Mouse (Mus musculus) liver, embryonic 16.5 days (tissue): ENCODE data around the gene Fbxl7. TPM values are rescaled to one million over a fixed set of nuclear protein-coding genes. Genes with fewer than 3 reads are reported as not detected.

Source experiments
- ATAC-seq: fragments of 200-750 bp; cut with Nextera tagmentation; 2 replicates; pipeline ENCODE4 v1.8.0; 2017; ENCODE audit warnings: low read depth, mild to moderate bottlenecking, moderate number of reproducible peaks, moderate library complexity
- H3K27ac ChIP-seq: fragments of 300-500 bp; sonication (generic); 2 replicates; pipeline ENCODE4 v1.5.1; 2014; ENCODE audit warnings: mild to moderate bottlenecking, low read length
- H3K27me3 ChIP-seq: fragments of 300-500 bp; sonication (generic); 2 replicates; pipeline ENCODE4 v1.6.1; 2014; ENCODE audit warnings: low read depth, low read length, mixed read lengths; ENCODE audit not compliant: control insufficient read depth, insufficient read depth
- H3K36me3 ChIP-seq: fragments of 300-500 bp; sonication (generic); 2 replicates; pipeline ENCODE4 v1.6.1; 2014; ENCODE audit warnings: mild to moderate bottlenecking; ENCODE audit not compliant: control insufficient read depth, insufficient read depth
- H3K4me1 ChIP-seq: fragments of 300-500 bp; sonication (generic); 2 replicates; pipeline ENCODE4 v1.6.1; 2014; ENCODE audit warnings: low read depth, low read length, mixed read lengths; ENCODE audit not compliant: control insufficient read depth
- H3K4me2 ChIP-seq: fragments of 300-500 bp; sonication (generic); 2 replicates; pipeline ENCODE4 v1.6.1; 2014; ENCODE audit warnings: low read depth, low read length, mixed read lengths
- H3K4me3 ChIP-seq: fragments of 300-500 bp; sonication (generic); 2 replicates; pipeline ENCODE4 v1.5.1; 2014; ENCODE audit warnings: low read depth, mild to moderate bottlenecking, low read length
- H3K9ac ChIP-seq: fragments of 300-500 bp; sonication (generic); 2 replicates; pipeline ENCODE4 v1.6.1; 2014; ENCODE audit warnings: low read depth, low read length
- H3K9me3 ChIP-seq: fragments of 300-500 bp; sonication (generic); replicated peaks from 2 replicates; pipeline ENCODE4 v1.6.1; 2016; ENCODE audit warnings: low read length; ENCODE audit not compliant: control insufficient read depth
- WGBS: fragments of 180-500 bp; shearing (Covaris S2); extraction: QIAGEN DNeasy Blood & Tissue Kit; methylation state at CpG from one replicate; pipeline ENCODE4 v1.1.7; 2014; ENCODE audit not compliant: insufficient replicate concordance; 5-methylcytosine and 5-hydroxymethylcytosine counted together
- polyA plus RNA-seq: library from polyadenylated mRNA; unstranded; fragments of >200 nt; fragmentation: Nextera tagmentation; extraction: Ambion mirVana; gene quantifications from 2 replicates; pipeline ENCODE4 v1.2.1, GENCODE M21; 2015

Gene Fbxl7
- polyA plus RNA-seq, 1 experiment from 2014 or later: 1.0 TPM

DNA sequence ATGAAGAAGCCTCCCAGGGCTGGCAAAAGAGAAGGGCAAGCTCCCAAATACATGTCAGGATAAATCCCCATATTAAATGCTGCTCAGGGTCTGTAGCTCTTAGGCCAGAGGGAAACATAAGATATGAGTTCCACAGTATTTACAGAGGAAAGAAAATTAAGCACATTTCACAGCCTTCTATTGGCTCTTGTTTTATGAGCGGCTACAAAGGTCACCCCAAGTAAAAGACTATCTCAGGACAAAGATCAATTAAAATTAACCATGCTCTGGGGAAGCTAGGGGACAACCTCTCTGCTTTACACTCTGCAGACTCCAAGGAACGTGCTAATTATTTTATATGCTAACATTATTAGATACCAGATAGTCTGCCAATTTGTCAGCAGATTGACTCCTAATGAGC is 9.4 kb downstream of the Fbxl7 start:
- Histone ChIP-seq H3K4me3 (no peak overlapping the region), H3K4me1 (no peaks in the 10 kb centered on the region), H3K27me3 (no peaks in the 10 kb centered on the region), H3K36me3 (no peaks in the 10 kb centered on the region), H3K27ac (no peak overlapping the region), H3K9ac (no peak overlapping the region), H3K9me3 (no peaks in the 10 kb centered on the region), H3K4me2 (no peak overlapping the region)
- WGBS: 59% methylated on average over 2 of the region's 2 CpGs
- ATAC-seq: no peak

DNA sequence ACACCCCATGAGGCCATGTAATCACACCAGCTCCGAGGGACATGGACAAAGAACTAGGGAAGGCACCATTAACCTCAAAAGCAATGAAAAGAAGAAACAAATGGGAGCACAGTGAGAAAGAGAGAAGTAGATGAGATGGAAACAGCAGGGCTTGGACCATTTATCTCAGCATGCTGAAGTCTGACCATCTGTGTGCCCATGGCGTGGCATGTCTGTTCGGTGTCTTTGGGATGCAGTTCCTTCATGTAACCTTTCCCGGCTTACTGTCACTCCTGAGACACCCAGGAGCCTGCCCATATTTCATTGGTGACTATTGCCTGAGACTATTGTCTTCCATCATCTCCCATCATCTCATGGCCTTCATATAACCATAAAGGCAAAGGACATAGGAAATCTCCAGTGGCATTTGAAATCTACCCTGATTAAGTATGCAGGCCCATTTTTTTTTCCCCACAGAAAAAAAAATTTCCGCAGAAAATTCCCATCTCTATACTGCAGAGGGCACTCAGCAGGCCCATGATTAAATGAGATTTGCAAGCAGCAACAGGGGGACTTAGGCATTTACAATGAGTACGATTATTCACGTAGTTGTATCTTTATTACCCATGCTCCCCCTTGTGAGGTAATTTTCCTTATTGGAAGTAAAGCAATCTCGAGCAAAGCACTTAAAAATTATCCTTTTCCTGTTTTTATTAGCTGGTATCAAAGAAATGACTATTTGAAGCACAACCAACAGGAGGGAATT is 15.0 kb downstream of the Fbxl7 start:
- H3K4me2 ChIP-seq: no peak overlapping the region
- no peaks in the 10 kb centered on the region for H3K4me1 ChIP-seq
- no peaks in the 10 kb centered on the region for H3K9me3 ChIP-seq
- H3K4me3 ChIP-seq: no peak overlapping the region
- WGBS: 62% methylated on average over 8 of the region's 8 CpGs
- H3K36me3 ChIP-seq: no peaks in the 10 kb centered on the region
- no peak for ATAC-seq
- no peak overlapping the region for H3K9ac ChIP-seq
- H3K27ac ChIP-seq: no peak overlapping the region
- no peaks in the 10 kb centered on the region for H3K27me3 ChIP-seq

DNA sequence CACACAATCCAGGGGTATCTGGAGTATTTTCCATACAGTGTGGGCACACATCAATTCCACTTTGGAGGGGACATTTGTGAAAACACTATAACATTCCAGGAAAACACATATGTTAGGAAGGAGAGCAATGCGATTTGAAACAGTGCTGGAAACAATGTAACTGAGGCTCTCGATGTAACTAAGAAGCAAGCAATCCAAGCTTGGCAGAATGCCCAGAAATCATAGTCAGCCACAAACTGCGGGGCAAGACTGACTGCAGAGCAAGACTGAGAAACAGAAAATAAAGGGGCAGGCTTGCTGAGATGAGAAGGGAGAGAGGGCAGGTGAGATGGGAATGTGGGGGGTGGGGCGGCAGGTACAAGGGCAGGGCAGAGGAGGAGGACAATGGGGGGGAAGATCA is 19.7 kb downstream of the Fbxl7 start:
- Histone ChIP-seq H3K4me2 (no peak overlapping the region), H3K36me3 (no peaks in the 10 kb centered on the region), H3K9me3 (no peaks in the 10 kb centered on the region), H3K4me1 (no peaks in the 10 kb centered on the region), H3K27ac (no peak overlapping the region), H3K27me3 (no peaks in the 10 kb centered on the region), H3K9ac (no peak overlapping the region), H3K4me3 (no peak overlapping the region)
- 38% methylated on average over 4 of the region's 4 CpGs for WGBS
- no peak for ATAC-seq

DNA sequence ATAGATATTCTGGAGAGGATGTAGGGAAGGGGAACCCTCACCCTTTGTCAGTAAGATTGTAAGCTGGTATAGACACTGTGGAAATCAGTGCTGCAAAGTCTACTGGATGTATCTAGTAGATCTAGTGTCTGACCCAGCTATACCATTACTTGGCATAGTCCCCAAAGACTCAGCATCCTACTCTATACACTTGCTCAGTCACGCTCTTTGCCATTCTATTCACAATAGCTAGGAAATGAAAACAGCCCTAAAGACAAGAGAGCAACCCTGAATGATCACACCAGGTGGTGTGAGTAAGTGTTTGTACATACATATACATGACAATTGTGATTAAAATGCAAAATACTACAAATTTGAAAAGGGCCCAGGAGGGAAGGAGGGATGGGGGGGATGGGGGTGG is 23.1 kb downstream of the Fbxl7 start:
- Histone ChIP-seq H3K36me3 (no peaks in the 10 kb centered on the region), H3K9ac (no peak overlapping the region), H3K27me3 (no peaks in the 10 kb centered on the region), H3K27ac (no peak overlapping the region), H3K4me3 (no peak overlapping the region), H3K4me1 (no peaks in the 10 kb centered on the region), H3K9me3 (no peaks in the 10 kb centered on the region), H3K4me2 (no peak overlapping the region)
- 64% methylated on average over 1 of the region's 1 CpGs for WGBS
- ATAC-seq: no peak

DNA sequence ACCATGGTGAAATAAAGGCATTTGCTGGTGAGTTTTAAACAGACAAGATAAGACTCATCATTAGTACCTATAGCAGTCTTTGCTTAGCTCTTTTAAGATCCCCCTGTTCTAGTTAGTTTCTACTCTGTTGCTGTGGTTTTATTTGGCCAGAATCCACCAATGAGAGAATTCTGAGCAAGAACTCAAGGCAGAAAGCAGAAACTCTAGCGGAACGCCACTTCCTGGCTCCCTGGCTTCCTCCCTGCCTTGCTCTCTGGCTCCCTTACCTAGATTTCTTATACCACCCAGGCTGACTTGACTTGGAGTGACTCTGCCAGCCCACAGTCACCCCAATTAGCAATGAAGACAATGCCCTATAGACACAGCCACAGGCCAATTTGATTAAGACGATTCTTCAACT is 26.2 kb downstream of the Fbxl7 start:
- Histone ChIP-seq H3K4me2 (no peak overlapping the region), H3K9me3 (no peaks in the 10 kb centered on the region), H3K4me3 (no peak overlapping the region), H3K4me1 (no peaks in the 10 kb centered on the region), H3K27ac (no peak overlapping the region), H3K36me3 (no peaks in the 10 kb centered on the region), H3K27me3 (no peaks in the 10 kb centered on the region), H3K9ac (no peak overlapping the region)
- WGBS: 41% methylated on average over 3 of the region's 3 CpGs
- ATAC-seq: no peak

DNA sequence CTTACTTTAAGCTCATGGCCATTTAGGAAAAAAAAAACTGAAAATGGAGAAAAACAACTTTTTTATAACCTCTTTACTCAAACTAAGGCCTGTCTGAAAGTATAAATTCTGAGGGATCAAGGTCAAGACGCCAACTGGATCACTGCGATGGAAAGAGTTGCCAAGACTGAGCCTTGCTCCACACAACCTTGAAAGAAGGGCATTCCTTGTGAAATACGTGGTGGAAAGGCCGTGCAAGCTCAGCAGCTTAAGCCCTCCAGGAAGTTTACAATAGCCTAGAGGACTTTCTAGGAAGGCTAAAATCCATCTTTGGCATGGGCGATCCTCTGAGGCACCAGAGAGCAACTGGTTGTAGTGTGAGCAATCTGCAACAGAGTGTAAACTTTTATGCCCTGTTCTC is 27.9 kb downstream of the Fbxl7 start:
- H3K4me1 ChIP-seq: no peaks in the 10 kb centered on the region
- no peak overlapping the region for H3K4me2 ChIP-seq
- ATAC-seq: no peak
- no peaks in the 10 kb centered on the region for H3K27me3 ChIP-seq
- no peak overlapping the region for H3K27ac ChIP-seq
- H3K4me3 ChIP-seq: no peak overlapping the region
- 58% methylated on average over 5 of the region's 5 CpGs for WGBS
- H3K9ac ChIP-seq: no peak overlapping the region
- no peaks in the 10 kb centered on the region for H3K9me3 ChIP-seq
- H3K36me3 ChIP-seq: no peaks in the 10 kb centered on the region

DNA sequence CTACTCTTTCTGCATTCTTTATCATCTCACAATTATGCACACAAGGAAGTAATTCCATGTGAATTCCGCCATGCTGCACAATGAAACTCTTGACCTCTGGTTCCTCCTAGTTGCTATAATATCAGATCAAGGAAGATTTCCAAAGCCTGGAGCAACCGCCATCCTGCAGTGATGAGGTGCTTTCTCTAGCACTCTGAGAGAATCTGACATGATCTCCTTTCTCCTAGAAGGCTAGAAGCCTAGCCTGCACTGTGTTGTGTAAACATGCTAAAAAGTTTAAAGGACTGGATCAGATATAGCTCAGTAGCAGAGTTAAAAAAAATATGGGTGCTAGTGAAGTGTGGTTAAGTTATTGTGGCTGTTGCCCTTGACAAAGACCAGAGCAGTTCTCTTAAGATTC is 33.2 kb downstream of the Fbxl7 start:
- 56% methylated on average over 2 of the region's 2 CpGs for WGBS
- H3K4me3 ChIP-seq: no peak overlapping the region
- H3K4me1 ChIP-seq: no peaks in the 10 kb centered on the region

DNA sequence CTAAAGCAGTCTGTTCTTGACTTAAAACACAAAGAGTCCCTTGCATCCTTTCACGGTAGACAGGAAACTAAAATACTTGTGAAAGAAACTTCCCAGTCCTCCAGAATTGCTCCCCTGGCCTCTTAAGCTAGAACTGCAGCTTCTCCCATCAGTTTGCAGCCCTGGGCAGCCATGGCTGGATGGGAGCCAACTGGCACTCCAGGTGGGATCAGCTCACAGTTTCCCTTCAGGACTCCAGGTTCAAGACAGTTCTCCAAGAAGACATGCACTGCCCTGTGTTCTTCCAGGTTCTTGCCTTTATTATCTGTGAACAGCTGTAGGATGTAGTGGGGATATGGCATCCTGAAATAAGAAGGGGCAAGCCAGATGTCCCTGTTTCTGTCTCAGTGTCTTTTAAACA is 45.8 kb downstream of the Fbxl7 start:
- H3K4me1 ChIP-seq: no peaks in the 10 kb centered on the region
- no peaks in the 10 kb centered on the region for H3K9me3 ChIP-seq
- no peak for ATAC-seq
- H3K27me3 ChIP-seq: no peaks in the 10 kb centered on the region
- H3K4me2 ChIP-seq: no peak overlapping the region
- no peak overlapping the region for H3K4me3 ChIP-seq
- no peaks in the 10 kb centered on the region for H3K36me3 ChIP-seq
- no peak overlapping the region for H3K9ac ChIP-seq
- H3K27ac ChIP-seq: no peak overlapping the region
- 45% methylated on average over 1 of the region's 1 CpGs for WGBS

More for the DNA sequence above, 33.2 kb downstream of the Fbxl7 start:
- no peak overlapping the region for H3K27ac ChIP-seq
- ATAC-seq: no peak
- H3K9me3 ChIP-seq: no peaks in the 10 kb centered on the region
- no peak overlapping the region for H3K4me2 ChIP-seq
- H3K36me3 ChIP-seq: no peaks in the 10 kb centered on the region
- no peaks in the 10 kb centered on the region for H3K27me3 ChIP-seq
- H3K9ac ChIP-seq: no peak overlapping the region

DNA sequence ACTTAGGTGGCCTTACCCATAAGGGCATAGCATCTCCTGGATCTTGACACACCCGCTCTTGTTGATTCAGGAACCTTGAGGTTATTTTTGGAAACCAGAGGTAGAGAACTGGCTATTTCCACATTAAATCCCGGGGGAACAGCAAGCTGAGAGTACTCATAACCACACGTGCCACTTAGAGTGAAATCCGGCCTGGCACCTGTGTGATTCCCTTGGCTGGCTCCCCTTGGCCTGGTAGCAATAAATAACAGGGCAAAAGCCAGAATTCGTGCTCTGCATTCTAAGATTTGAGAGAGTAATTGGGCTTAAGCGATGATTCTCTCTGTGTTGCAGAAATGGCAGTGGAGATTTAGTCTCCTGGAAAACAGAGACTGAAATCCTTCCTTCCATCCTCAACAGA is 53.2 kb downstream of the Fbxl7 start:
- H3K9me3 ChIP-seq: no peaks in the 10 kb centered on the region
- H3K4me1 ChIP-seq: no peaks in the 10 kb centered on the region
- H3K9ac ChIP-seq: no peak overlapping the region
- WGBS: 57% methylated on average over 6 of the region's 6 CpGs
- H3K27ac ChIP-seq: no peak overlapping the region
- H3K36me3 ChIP-seq: no peaks in the 10 kb centered on the region
- H3K27me3 ChIP-seq: no peaks in the 10 kb centered on the region
- no peak overlapping the region for H3K4me2 ChIP-seq
- no peak overlapping the region for H3K4me3 ChIP-seq
- ATAC-seq: no peak
